Mouse (Mus musculus) hindbrain, embryonic 11.5 days (tissue): ENCODE measurements around the gene Kcnk7. TPM values are rescaled to one million over a fixed set of nuclear protein-coding genes. Genes with fewer than 3 reads are reported as not detected.

Experiments
- ATAC-seq: fragments of 200-750 bp; cut with Nextera tagmentation; 2 replicates; pipeline ENCODE4 v1.8.0; 2017; ENCODE audit warnings: mild to moderate bottlenecking, moderate TSS enrichment, moderate library complexity; ENCODE audit not compliant: low FRiP score
- DNase-seq: peaks from one replicate; pipeline ENCODE4 v3.0.0-alpha.2; 2015; ENCODE audit warnings: low spot score
- H3K27ac ChIP-seq: fragments of 300-500 bp; sonication (generic); 2 replicates; pipeline ENCODE4 v1.5.1; 2014; ENCODE audit warnings: mild to moderate bottlenecking, low read depth, low read length
- H3K27me3 ChIP-seq: fragments of 300-500 bp; sonication (generic); 2 replicates; pipeline ENCODE4 v1.6.1; 2014; ENCODE audit warnings: mild to moderate bottlenecking, low read length, moderate library complexity, mixed read lengths; ENCODE audit not compliant: control insufficient read depth, insufficient read depth
- H3K36me3 ChIP-seq: fragments of 300-500 bp; sonication (generic); 2 replicates; pipeline ENCODE4 v1.6.1; 2014; ENCODE audit warnings: mild to moderate bottlenecking, low read length, moderate library complexity, mixed read lengths; ENCODE audit not compliant: control insufficient read depth, insufficient read depth
- H3K4me1 ChIP-seq: fragments of 300-500 bp; sonication (generic); replicated peaks from 2 replicates; pipeline ENCODE4 v1.6.1; 2014; ENCODE audit warnings: low read length, mixed read lengths; ENCODE audit not compliant: control insufficient read depth, insufficient read depth
- H3K4me2 ChIP-seq: fragments of 300-500 bp; sonication (generic); replicated peaks from 2 replicates; pipeline ENCODE4 v1.6.1; 2014; ENCODE audit warnings: mild to moderate bottlenecking, low read depth, low read length
- H3K4me3 ChIP-seq: fragments of 300-500 bp; sonication (generic); 2 replicates; pipeline ENCODE4 v1.5.1; 2014; ENCODE audit warnings: low read depth, low read length
- H3K9ac ChIP-seq: fragments of 300-500 bp; sonication (generic); 2 replicates; pipeline ENCODE4 v1.6.1; 2014; ENCODE audit warnings: low read depth, low read length
- H3K9me3 ChIP-seq: fragments of 300-500 bp; sonication (generic); 2 replicates; pipeline ENCODE4 v1.6.1; 2016; ENCODE audit warnings: low read length; ENCODE audit not compliant: control insufficient read depth
- WGBS: fragments of 180-500 bp; shearing (Covaris S2); extraction: QIAGEN DNeasy Blood & Tissue Kit; methylation state at CpG from one replicate; pipeline ENCODE4 v1.1.7; 2014; 5-methylcytosine and 5-hydroxymethylcytosine counted together
- polyA plus RNA-seq: library from polyadenylated mRNA; unstranded; fragments of >200 nt; fragmentation: Nextera tagmentation; extraction: Ambion mirVana; gene quantifications from 2 replicates; pipeline ENCODE4 v1.2.1, GENCODE M21; 2014

Gene Kcnk7
- polyA plus RNA-seq, 1 experiment from 2014 or later, result 0.19 TPM

DNA sequence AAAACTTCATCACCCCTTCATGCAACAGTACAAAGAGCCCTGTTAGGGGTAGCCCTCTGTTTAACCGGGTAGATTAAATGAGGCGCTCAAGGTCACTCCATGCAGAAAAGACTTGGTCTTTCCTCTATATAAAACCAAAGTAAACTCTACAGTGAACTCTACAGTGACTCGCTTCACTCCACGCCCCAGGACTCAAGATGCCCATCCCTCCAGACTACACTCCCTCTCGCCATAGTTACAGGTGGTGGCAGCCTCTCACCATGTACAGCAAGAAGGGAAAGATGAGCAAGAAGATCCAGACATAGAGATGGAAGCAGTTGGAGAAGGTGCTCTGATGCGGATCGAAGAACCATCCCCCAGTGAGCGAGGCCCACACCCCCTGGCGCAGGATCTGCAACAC lies 16.4 kb upstream of the Kcnk7 start:
- H3K4me2 ChIP-seq, result peak overlapping the region; percentile 96
- H3K4me1 ChIP-seq, result peaks cover 17% of the 10 kb centered on the region; the same call in 1 of the 2 replicates
- H3K36me3 ChIP-seq, result peaks cover 14% of the 10 kb centered on the region
- WGBS, result 27% methylated on average over 9 of the region's 9 CpGs
- H3K9ac ChIP-seq, result peak overlapping the region; percentile 83
- ATAC-seq (no peak), DNase-seq (no peak)
- H3K9me3 ChIP-seq, result no peaks in the 10 kb centered on the region
- H3K27me3 ChIP-seq, result no peaks in the 10 kb centered on the region
- H3K4me3 ChIP-seq, result peak overlapping the region; percentile 88
- peak overlapping the region; percentile 86 for H3K27ac ChIP-seq

DNA sequence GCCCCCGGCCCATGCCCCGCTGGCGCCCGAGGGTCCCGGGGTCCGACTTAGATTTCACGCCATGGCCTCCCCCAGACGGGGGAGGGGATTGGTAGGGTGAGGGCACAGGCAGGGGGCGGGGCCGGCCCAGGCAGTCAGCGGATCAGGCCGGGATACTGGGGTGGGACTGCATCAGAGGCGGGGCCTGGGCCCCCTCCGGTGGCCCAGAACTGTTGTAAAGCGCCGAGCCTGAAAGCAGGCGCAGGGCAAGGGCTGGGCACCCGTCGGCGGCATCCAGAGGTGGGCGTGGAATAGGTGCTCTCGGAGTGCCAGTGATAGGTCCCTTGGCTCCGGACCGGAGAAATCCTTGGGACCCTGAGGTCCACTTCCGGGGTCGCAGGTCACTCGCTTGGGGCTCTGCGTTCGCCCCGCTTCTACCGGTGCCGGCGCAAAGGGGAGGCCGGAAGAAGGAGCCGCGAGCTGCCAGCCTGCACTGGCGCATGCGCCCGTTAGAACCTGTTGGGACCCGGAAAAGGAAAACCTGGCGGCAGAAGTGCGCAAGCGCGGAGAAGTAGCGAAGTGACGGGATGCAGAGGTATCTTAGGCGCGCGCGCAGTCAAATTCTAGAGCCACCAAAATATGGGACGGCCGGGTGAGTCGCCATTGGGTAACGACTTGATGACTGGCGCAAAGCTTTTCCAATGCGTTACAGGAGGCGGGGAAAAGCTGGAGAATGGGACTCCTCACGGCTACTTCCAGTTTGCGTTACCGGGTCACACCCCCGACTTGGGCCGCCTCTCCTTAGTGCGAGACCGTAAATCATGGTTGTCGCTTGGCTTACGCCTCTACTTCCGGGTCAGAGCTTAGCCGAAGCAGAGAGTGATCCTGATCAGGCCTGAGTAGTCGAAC lies 15.7 kb upstream of the Kcnk7 start, which contains the start of the genes Map3k11 and Pcnx3:
Gene Map3k11, plus strand, starts transcription at position 543 of the 888 bp plus-strand sequence.
Gene Pcnx3, minus strand, starts transcription at position 709 of the 888 bp plus-strand sequence.
- Histone ChIP-seq H3K27me3 (no peaks in the 10 kb centered on the region), H3K27ac (peak within 1 kb of the TSS; percentile 86), H3K36me3 (peaks cover 10% of the 10 kb centered on the region), H3K4me1 (peaks cover 17% of the 10 kb centered on the region; the same call in 1 of the 2 replicates), H3K4me2 (peak within 1 kb of the TSS; percentile 96), H3K4me3 (peak within 1 kb of the TSS; percentile 88), H3K9me3 (no peaks in the 10 kb centered on the region), H3K9ac (peak within 1 kb of the TSS; percentile 87)
- DNase-seq (peak; percentile 97), ATAC-seq (peak; percentile 90)
- under 1% methylated on average over 67 of the region's 69 CpGs for WGBS

DNA sequence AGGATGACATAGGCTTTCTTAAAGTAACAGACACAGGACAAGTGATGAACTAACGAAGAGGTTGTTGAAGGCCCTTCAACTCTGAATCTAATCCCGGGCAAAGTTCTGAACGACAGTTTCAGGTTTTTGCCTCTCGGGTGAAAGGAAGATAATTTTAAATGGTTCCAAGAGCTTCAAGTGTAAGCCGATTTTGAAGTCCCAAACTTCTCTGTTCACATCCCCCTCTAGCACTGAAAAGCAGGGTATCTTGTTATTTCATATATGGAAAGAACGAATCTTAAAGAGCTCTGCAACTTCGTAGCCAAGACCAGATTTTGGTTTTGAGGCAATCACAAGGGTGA lies 15.1 kb upstream of the Kcnk7 start:
- no peak for DNase-seq
- Histone ChIP-seq H3K4me1 (peaks cover 17% of the 10 kb centered on the region; the same call in 1 of the 2 replicates), H3K27ac (peak overlapping the region; percentile 65), H3K4me2 (peak overlapping the region; percentile 96), H3K9me3 (no peaks in the 10 kb centered on the region), H3K9ac (peak overlapping the region; percentile 87), H3K27me3 (no peaks in the 10 kb centered on the region), H3K36me3 (peaks cover 10% of the 10 kb centered on the region), H3K4me3 (peak overlapping the region; percentile 88)
- ATAC-seq, result no peak
- WGBS, result under 1% methylated on average over 7 of the region's 7 CpGs

GRCm38 (mm10) chr19:5689565-5690342 lies 14.4 kb upstream of the Kcnk7 start:
- H3K4me1 ChIP-seq, result peaks cover 17% of the 10 kb centered on the region; the same call in 1 of the 2 replicates
- ATAC-seq (peak; percentile 17; the same call in 1 of the 2 replicates), DNase-seq (peak; percentile 77)
- H3K9me3 ChIP-seq, result no peaks in the 10 kb centered on the region
- 13% methylated on average over 41 of the region's 42 CpGs for WGBS
- peaks cover 10% of the 10 kb centered on the region for H3K36me3 ChIP-seq
- H3K27me3 ChIP-seq, result no peaks in the 10 kb centered on the region
- peak overlapping the region; percentile 88 for H3K4me3 ChIP-seq
- peak overlapping the region; percentile 87 for H3K9ac ChIP-seq
- peak overlapping the region; percentile 96 for H3K4me2 ChIP-seq
- H3K27ac ChIP-seq, result peak overlapping the region; percentile 65

DNA sequence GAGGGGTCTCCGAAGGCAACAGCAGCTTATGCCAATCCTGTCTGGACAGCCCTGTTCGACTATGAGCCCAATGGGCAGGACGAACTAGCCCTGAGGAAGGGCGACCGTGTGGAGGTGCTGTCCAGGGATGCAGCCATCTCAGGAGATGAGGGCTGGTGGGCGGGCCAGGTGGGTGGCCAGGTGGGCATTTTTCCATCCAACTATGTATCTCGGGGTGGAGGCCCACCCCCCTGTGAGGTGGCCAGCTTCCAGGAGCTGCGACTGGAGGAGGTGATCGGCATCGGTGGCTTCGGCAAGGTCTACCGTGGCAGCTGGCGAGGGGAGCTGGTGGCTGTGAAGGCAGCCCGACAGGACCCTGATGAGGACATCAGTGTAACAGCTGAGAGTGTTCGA lies 13.8 kb upstream of the Kcnk7 start:
- peaks cover 17% of the 10 kb centered on the region; the same call in 1 of the 2 replicates for H3K4me1 ChIP-seq
- H3K36me3 ChIP-seq, result peaks cover 4% of the 10 kb centered on the region; the same call in 1 of the 2 replicates
- no peak for ATAC-seq
- H3K4me2 ChIP-seq, result peak overlapping the region; percentile 96
- H3K27ac ChIP-seq, result no peak overlapping the region
- H3K9me3 ChIP-seq, result no peaks in the 10 kb centered on the region
- DNase-seq, result no peak
- peaks cover 5% of the 10 kb centered on the region; the same call in 1 of the 2 replicates for H3K27me3 ChIP-seq
- H3K4me3 ChIP-seq, result peak overlapping the region; percentile 88
- 76% methylated on average over 15 of the region's 15 CpGs for WGBS
- peak overlapping the region; percentile 87 for H3K9ac ChIP-seq

DNA sequence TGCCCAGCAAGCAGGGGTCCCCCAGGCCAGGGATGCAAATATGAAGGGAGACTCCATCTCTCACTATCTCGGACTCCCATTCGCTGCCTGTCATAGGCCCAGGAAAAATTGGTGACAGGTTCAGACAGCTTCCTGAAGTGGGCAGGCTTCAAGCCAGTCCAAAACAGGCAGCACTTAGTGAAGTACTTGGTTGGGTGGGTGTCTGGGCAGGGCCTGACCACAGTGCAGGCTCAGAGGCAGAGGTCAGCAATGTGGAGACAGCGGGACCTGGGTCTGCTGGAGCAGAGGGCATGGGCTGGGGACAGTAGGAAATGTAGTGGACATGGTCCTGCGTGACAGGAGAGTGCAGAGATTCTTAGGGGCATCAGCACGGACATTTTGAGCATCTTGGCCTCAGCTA lies 12.6 kb upstream of the Kcnk7 start:
- ATAC-seq (no peak), DNase-seq (no peak)
- H3K4me3 ChIP-seq, result peak overlapping the region; percentile 88
- no peaks in the 10 kb centered on the region for H3K9me3 ChIP-seq
- peaks cover 7% of the 10 kb centered on the region; the same call in 1 of the 2 replicates for H3K27me3 ChIP-seq
- H3K4me2 ChIP-seq, result peak overlapping the region; percentile 96
- peaks cover 17% of the 10 kb centered on the region; the same call in 1 of the 2 replicates for H3K4me1 ChIP-seq
- H3K27ac ChIP-seq, result no peak overlapping the region
- H3K36me3 ChIP-seq, result no peaks in the 10 kb centered on the region
- 80% methylated on average over 5 of the region's 5 CpGs for WGBS
- peak overlapping the region; percentile 31; the same call in 1 of the 2 replicates for H3K9ac ChIP-seq

DNA sequence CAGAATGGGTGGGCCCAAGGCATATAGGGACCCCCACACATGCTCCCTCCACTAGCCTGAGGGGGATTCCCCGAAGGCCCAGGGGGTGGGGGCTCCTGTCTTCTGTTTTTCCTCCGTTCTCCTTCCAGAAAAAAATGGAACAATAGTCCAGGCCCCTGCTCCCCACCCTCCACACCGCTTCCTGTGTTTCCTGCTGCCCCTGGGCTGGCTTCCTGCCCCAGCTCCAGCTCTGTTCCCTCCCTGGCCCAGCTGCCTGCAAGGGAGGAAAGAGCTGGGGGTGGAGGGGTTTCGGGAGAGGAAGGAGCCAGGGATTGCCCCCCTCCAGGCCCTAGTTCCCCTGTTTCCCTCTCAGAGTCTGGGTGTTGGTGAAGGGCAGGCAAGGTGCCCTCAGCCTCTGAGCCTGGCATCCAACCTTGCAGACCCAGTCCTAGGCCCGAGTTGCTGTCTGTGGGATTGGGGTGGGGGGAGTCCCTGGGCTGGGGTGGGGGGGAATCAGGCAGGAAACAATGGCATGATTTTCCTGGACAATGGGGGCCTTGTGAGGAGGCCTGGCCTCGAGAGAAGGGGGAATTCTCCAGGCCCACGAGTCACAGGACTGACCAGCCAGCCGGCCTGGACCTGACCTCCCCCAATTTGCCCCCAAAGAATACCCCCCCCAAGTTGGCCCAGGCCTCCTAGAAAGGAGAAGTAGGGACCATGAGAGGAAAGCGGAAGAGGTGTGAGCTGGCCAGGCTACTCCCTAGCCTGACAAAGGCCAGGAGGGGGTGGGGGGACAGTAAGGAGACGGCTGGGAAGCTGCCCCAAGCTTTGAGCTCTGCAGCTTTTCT lies 11.9 kb upstream of the Kcnk7 start:
- peak overlapping the region; percentile 96 for H3K4me2 ChIP-seq
- H3K9me3 ChIP-seq, result no peaks in the 10 kb centered on the region
- no peak for DNase-seq
- H3K27ac ChIP-seq, result peak overlapping the region; percentile 19
- peak overlapping the region; percentile 88; the same call in 1 of the 2 replicates for H3K4me3 ChIP-seq
- ATAC-seq, result no peak
- H3K4me1 ChIP-seq, result peaks cover 16% of the 10 kb centered on the region; the same call in 1 of the 2 replicates
- H3K27me3 ChIP-seq, result peaks cover 7% of the 10 kb centered on the region; the same call in 1 of the 2 replicates
- no peaks in the 10 kb centered on the region; the same call in 1 of the 2 replicates for H3K36me3 ChIP-seq
- WGBS, result 72% methylated on average over 10 of the region's 10 CpGs
- H3K9ac ChIP-seq, result peak overlapping the region; percentile 37
